Mouse (Mus musculus) thymus, adult 2 months (tissue): ENCODE results near the gene Gria4.

Experiments used
- CTCF ChIP-seq: fragments of 200-500 bp; IDR thresholded peaks from 2 replicates; pipeline ENCODE4 v1.5.1; 2012; ENCODE audit warnings: mild to moderate bottlenecking, control low read depth, low read length, moderate library complexity, borderline replicate concordance; ENCODE audit not compliant: control insufficient read depth, poor library complexity, insufficient read depth; ENCODE audit errors: extremely low read depth
- POLR2A ChIP-seq: fragments of 200-500 bp; IDR thresholded peaks from 2 replicates; pipeline ENCODE4 v1.6.1; 2012; ENCODE audit warnings: mild to moderate bottlenecking, low read length, control low read depth, moderate library complexity; ENCODE audit not compliant: control insufficient read depth, poor library complexity, insufficient read depth; ENCODE audit errors: extremely low read depth

- TF ChIP-seq CTCF (no peak), POLR2A (no peak)
Observed at GRCm38 (mm10) chr9:4658951-4659350, 137.1 kb downstream of the Gria4 start.
